Mouse (Mus musculus) brain, embryonic 14.5 days (tissue): ENCODE results near the gene Plekhm1.

Experiments used
- CTCF ChIP-seq: fragments of 200-500 bp; IDR thresholded peaks from 2 replicates; pipeline ENCODE4 v1.5.1; 2012; ENCODE audit warnings: inconsistent platforms, mild to moderate bottlenecking, moderate library complexity, borderline replicate concordance; ENCODE audit not compliant: insufficient read depth, insufficient read length; ENCODE audit errors: extremely low read depth
- POLR2A ChIP-seq: fragments of 200-500 bp; IDR thresholded peaks from 2 replicates; pipeline ENCODE4 v1.6.1; 2012; ENCODE audit warnings: mild to moderate bottlenecking, inconsistent platforms, borderline replicate concordance; ENCODE audit not compliant: poor library complexity, insufficient read depth, insufficient read length, severe bottlenecking; ENCODE audit errors: extremely low read depth

DNA sequence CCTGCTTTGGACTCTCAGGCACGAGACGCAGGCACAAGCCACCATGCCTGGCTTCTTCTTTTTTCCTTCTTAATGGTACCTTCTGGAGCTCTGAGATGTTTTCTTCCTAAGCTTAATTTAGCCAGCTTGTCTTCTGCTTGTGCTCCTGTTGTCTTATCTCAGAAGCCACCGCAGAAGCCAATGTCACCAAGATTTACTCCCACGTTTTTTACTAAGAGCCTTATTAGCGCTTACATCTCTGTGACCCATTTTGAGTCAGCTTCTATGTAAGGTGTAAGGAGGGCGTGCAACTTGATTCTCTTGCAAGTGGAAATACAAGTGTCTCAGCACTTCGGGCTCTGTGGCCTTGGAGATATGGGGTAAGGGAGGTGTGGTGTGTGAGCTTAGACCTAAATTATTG is 31.0 kb downstream of the Plekhm1 start:
- no peak for TF ChIP-seq CTCF
- TF ChIP-seq POLR2A = no peak
